Mouse (Mus musculus) gastrocnemius, adult 8-10 months (tissue): ENCODE measurements at regions not wholly inside any gene's neighbourhood (a gene's known extent, or its start where the extent isn't known, plus 50 kb on each side); places are given as distances from the start of the nearest gene placed in this dataset.

Source experiments
- DNase-seq, 2 experiments: peaks; one replicate each; pipeline ENCODE4 v3.0.0; 2022; ENCODE audit warnings: low spot score in 2 of 2

- no peak for DNase-seq
Measured at GRCm38 (mm10) chr3:148186704-148187103, 803.7 kb downstream of the Adgrl2 start.

DNA sequence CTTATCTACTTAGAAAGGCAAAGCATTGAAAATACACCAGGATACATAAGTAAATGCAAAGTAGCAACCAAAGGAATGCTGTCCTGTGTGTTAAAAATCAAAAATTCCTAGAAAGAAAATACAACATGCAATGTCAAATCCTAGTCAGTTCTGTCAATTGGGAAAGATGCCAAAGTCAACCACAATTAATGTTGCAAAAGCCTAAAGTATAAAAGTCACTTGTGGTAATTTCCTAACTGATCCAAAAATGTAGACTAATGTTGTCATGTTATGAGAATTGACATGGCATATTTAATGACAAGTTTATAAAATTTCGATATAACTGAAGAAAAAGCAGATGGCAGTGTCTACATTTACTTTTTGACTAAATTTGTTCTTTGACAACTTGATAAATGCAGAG is 822.8 kb downstream of the Adgrl2 start:
- no peak for DNase-seq

DNA sequence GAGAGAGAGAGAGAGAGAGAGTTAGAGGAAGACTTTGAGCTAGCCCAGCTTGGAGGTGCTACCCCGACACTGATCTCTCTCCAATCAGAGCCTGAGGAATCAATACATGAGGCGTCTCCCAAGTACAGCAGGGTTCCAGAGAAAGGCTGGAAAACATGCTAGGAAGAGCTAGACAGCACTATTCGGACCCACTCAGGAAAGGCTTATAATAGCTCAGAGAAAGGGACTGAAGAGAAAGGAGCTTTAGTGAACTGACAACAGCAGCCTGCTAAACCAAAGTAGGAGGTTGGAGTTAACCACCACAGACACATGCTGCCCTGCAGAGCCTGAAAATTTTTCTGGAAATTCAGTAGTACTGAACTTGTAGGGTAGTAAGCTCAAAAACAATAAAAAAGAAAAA is 831.3 kb downstream of the Adgrl2 start:
- DNase-seq = no peak

GRCm38 (mm10) chr3:148158533-148158932 is 831.8 kb downstream of the Adgrl2 start:
- DNase-seq = no peak

DNA sequence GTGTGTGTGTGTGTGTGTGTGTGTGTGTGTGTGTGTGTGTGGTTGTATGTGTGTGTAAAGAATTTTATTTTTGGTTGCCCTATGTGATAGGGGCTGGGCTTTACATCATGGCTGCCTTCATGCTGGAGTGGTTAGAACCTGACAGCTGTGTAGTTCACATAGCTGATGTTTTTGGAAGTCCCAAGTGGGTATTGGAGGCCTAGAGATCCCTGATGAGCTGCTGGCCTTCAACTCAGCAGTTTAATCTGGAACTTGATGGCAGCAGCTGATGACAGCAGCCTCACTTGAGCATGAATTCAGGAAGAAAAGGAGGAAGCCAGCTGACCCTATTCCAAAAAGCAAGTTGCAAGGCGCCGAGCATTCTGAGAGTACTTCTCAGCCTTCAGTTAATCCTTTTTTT is 846.6 kb downstream of the Adgrl2 start:
- no peak for DNase-seq

- no peak for DNase-seq
Measured at GRCm38 (mm10) chr3:148136791-148137251, 853.5 kb downstream of the Adgrl2 start.

DNA sequence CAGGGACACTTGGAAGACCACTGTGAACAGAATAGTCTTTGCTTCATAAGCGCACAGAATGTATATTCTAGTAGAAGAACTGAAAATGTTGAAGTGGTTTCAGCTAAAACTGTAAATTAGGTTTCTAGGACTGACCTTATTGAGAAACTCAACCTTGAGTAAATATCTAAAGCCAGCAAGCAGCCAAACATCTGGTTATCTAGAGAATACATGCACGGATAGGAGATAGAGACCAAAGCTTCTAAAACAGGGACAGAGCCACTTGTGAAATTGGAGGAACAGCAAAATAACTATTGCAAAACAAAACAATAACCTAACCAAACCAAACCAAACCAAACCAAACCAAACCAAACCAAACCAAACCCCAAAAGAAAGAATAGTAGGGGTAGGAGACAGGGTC is 855.7 kb downstream of the Adgrl2 start:
- no peak for DNase-seq

GRCm38 (mm10) chr3:148115576-148115975 is 874.8 kb downstream of the Adgrl2 start:
- DNase-seq = no peak

DNA sequence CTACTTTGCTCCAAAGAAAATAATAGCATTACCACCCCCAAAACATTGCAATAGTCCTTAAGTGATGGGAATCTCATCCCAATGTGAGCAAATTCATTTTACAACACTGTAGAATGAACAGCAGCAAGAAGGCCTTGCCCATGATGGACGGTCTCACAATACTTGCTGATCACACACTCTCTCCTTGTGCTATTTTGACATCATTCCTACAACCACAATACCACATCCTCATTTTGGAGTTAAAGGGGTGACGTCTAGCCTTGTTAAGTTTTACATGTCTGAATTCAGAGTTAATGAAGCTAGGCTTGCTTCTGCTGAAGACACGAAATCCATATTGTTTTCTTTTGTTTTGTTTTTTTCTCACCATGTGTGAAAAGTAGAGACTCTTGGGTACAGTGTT is 878.2 kb downstream of the Adgrl2 start:
- no peak for DNase-seq

- no peak for DNase-seq
Measured at GRCm38 (mm10) chr3:148107031-148107430, 883.3 kb downstream of the Adgrl2 start.

DNA sequence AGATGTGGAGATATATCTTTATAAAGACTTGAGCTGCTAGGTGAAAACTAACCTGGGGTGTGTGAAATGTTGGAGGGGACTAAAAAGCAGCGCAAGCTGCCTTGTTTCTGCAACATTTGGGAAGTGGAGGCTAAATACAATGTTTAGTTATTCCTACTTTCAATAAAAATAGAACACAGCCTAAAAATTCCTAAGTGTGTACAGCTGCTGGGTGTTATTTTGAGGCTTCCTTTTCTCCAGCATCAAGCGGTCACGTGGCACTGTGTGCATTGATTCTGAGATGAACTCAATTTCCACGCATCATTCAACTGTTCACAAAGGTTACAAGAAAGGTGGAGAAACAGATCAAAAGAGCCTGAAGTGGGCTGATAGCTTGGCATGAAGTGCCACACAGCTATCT is 896.4 kb downstream of the Adgrl2 start:
- DNase-seq = no peak

DNA sequence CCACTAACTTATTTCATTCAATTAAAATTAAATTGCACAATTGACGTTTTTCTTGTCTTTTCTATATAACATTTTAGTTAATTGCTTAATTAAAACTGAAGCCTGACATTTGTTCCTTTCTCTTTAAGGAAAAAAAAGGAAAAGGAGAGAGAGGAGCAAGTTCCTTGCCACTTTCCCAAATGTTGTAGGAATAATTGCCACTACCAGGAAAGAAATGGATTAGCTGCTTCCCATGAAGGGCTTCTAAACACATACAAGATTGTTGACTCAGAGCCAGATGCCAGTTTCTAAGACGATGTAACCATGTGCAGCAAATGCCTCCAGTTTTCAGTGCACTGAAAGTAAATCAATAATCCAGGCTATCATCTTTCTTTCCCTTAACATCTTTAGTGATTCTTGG is 914.5 kb downstream of the Adgrl2 start:
- DNase-seq = no peak

- DNase-seq = no peak
Measured at GRCm38 (mm10) chr3:148066701-148067100, 923.7 kb downstream of the Adgrl2 start.

GRCm38 (mm10) chr3:148056074-148056473 is 934.3 kb downstream of the Adgrl2 start:
- no peak for DNase-seq

- DNase-seq = no peak
Measured at GRCm38 (mm10) chr3:148052516-148052915, 937.8 kb downstream of the Adgrl2 start.

DNA sequence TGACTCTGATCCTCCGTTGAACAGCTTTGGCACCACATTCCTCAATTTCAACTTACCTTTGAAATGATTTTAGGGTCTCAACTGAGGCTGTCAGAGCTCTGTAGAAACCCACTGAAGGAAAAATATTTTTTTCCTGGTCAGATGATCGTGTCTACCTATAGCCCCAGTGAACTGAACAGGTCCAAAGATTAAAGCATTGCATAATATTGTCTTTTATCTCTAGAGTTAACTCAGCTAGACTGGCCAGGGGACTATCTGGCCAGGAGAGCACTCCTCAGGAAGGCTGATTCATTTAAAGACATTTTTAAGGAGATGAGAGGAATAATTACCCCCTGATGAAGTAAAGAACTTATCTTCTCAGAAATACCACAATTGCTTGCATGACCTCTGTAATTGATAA is 942.1 kb downstream of the Adgrl2 start:
- no peak for DNase-seq

DNA sequence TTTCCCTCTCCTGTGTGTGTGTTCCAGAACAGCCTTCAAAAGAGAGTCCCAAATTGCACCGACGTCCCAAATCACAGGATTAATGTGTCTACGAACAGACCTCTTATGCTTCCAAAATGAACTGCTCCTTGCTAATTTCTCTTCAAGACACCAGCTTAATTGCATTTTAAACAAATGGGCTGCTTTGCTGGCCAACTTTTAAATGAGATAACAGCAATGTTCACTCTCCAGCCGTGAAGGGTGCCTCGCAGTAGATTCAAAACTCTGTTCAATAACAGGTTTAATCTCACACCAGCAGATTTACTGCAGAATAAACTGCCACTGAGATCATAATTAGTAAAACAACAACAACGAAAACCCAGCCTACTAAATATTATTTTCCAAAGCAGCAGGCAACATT is 957.8 kb downstream of the Adgrl2 start:
- DNase-seq = no peak

- no peak for DNase-seq
Measured at GRCm38 (mm10) chr3:148005831-148006230, 984.5 kb downstream of the Adgrl2 start.

- no peak for DNase-seq
Measured at GRCm38 (mm10) chr3:148004006-148004405, 986.3 kb downstream of the Adgrl2 start.

GRCm38 (mm10) chr3:147999330-147999953 is 990.9 kb downstream of the Adgrl2 start:
- DNase-seq = no peak

DNA sequence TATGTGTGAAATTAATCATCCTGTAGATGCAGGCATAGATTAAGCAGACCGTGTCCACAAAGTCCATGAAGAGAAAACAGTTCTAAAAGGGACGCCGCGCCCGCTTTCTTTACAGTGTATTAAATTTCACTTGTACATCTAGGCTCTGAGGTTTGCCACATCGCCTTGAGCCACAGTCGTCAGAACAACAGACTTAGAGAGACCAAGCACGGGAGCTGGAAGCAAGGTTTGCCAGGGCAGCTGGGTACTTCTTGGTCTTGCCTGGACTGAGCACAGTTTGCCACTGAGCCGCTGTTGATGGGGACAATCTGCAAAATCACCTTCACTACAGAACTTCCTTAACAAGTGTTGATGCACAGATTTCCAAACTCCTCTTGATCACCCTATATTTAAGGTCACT is 998.6 kb downstream of the Adgrl2 start:
- no peak for DNase-seq

GRCm38 (mm10) chr3:147990831-147991230 is 999.5 kb downstream of the Adgrl2 start:
- no peak for DNase-seq

DNA sequence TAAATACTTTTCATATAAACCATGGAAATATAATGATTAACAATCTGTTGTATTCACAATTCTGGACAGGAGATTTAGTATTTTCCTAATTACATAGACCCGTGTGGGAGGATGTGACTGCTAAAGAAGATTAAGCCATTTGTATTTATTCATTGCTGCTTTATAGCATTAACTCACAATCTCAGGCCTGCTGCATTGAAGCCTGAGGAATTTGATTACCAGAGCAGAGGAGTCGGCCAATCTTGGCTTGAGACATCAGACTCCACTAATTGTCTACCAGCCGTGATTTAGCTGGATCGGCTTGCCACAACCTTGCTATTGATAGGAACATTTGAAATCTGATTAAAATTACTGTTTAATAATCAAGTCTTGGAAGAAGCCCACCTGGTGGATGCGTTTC is 1007.5 kb downstream of the Adgrl2 start:
- DNase-seq = no peak

DNA sequence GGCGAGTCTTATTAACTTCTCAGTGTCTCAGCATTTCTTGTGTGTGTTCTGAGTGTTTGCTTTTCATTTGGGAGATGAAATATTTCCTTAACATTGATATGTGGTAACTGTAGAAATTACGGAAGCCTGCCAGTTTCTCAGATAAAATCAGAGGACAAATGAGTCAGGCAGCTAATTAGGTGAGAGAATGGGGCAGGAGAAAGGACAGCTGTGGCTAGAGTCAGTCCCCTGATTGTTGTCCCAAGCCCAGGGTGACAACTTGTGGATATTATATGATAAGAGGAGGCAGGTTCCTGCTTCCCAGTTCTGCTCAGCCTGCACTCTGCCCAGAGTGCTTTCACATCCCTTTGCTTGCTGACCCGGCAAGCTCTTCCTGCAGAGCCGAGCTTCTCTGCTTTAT is 1008.7 kb downstream of the Adgrl2 start:
- no peak for DNase-seq
